Mouse (Mus musculus) brain, embryonic 14.5 days (tissue): ENCODE results near the gene Camsap2. TPM values are rescaled to one million over a fixed set of nuclear protein-coding genes. Genes with fewer than 3 reads are reported as not detected.
A peak's percentile ranks its signal among the peaks of the same experiment; 100 is the strongest.

Source experiments
- DNase-seq: peaks from one replicate; pipeline ENCODE4 v3.0.0-alpha.2; 2011; ENCODE audit warnings: low read depth
- CTCF ChIP-seq: fragments of 200-500 bp; IDR thresholded peaks from 2 replicates; pipeline ENCODE4 v1.5.1; 2012; ENCODE audit warnings: inconsistent platforms, mild to moderate bottlenecking, moderate library complexity, borderline replicate concordance; ENCODE audit not compliant: insufficient read depth, insufficient read length; ENCODE audit errors: extremely low read depth
- POLR2A ChIP-seq: fragments of 200-500 bp; IDR thresholded peaks from 2 replicates; pipeline ENCODE4 v1.6.1; 2012; ENCODE audit warnings: mild to moderate bottlenecking, inconsistent platforms, borderline replicate concordance; ENCODE audit not compliant: poor library complexity, insufficient read depth, insufficient read length, severe bottlenecking; ENCODE audit errors: extremely low read depth
- polyA plus RNA-seq: library from polyadenylated mRNA; depleted of rRNA; stranded (reverse); fragments of >200 nt; gene quantifications from 2 replicates; pipeline ENCODE4 v1.2.3, GENCODE M21; 2012

The Camsap2 gene
- polyA plus RNA-seq, 1 experiment = 65.6 TPM

DNA sequence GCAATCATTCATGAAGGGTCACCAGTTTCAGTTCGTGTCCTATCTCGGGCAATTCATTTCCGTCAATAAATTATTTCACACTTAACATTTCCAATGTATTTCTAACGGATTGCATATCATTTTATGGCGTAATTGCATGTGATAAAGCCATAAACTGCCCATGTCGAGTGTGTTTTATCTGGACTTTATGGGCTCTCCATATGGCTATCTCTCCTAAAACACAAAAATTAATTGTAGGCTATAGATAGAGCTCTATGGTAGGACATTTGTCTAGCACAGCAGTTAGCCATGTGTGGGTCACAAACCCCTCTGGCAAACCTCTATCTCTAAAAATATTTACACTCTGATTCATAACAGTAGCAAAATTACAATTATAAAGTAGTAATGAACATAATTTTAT lies 15.0 kb upstream of the Camsap2 start:
- no peak for TF ChIP-seq POLR2A
- TF ChIP-seq CTCF = no peak

DNA sequence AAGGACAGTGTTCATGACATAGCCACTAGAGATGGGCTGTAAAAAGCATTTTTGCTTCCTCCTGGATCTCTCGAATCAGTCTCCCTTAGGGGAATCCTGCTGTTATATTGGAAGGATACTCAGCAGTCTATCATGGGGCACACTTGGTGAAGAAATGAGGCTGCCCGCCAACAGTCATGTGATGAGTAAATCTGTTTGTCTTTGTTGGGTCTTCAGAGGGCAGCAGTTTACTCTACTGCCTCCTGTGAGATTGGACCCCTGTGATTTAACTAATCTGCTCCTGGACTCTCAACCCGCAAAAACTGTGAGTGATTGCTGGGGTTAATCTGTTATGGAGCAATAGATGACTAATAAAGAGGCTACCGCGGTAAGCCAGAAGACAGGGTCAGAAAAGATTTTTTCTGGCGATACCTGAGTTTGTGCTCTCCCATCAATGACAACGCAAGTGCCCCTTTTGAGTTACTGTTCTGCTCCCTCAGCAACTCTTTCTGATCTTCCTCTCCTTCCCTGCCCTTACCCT lies 13.0 kb upstream of the Camsap2 start:
- no peak for DNase-seq
- TF ChIP-seq CTCF (no peak), POLR2A (no peak)

More for the DNA sequence above, 15.0 kb upstream of the Camsap2 start:
- no peak for DNase-seq

DNA sequence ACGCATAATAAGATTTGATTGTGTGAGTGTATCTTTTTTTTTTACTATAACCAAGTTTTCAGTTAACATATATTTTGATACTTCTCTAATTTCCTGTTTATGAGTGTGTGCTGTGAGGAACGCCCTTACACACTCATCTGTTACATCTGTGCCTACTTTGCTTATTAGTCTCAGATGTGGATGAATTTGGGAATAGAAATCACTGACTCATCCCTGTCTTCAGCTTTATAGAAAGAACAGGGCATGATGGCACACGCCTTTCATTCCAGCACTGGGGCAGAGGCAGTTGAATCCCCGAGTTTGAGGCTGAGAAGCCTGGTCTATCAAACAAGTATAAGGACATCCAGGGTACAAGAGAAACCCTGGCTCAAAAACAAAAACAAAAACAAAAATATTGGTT lies 9.7 kb upstream of the Camsap2 start:
- DNase-seq = no peak
- TF ChIP-seq CTCF = no peak
- no peak for TF ChIP-seq POLR2A

DNA sequence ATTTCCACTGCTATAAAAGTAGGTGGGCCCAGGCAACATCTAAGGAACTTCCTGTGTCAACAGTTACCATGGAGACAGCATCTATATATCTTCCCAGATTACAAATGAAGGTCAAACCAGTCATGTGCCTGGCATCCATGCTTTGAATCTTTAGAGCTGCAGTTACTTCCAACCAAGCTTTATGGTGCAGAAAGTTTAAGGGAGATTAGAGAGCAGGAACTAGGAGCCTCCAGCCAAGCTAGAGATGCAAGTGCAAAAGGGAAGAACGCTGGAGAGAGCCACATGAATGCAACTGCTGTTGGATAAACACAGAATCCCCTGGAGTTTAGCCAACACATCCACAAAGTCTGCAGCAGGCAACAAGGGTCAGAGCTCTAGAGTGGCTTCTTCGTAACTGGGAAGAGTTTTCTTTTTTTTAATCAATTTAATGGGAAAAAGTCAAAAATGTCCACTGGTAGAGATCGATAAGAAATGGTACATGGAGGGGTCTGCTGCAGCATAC lies 4.8 kb upstream of the Camsap2 start:
- no peak for TF ChIP-seq CTCF
- TF ChIP-seq POLR2A = no peak
- no peak for DNase-seq

DNA sequence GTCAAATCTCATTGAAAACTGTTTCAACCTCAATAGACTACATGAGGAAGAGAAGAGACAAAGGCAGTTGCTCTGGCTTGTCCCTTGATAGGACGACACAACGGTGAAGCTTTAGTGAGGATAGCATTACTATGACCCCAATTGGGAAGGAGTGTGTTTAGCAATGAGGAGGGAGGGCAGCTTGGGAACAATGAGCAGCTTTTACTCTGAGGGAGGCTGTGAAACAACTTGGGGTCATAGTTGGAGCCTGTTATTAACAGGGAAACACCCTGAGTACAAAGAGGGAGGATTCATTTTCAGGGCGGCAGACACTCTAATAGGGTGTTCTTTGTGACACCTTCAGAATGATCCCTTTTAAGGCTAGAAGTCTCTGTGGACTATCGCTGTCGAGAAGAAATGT lies 2.2 kb upstream of the Camsap2 start:
- DNase-seq = no peak
- TF ChIP-seq CTCF = no peak
- no peak for TF ChIP-seq POLR2A

DNA sequence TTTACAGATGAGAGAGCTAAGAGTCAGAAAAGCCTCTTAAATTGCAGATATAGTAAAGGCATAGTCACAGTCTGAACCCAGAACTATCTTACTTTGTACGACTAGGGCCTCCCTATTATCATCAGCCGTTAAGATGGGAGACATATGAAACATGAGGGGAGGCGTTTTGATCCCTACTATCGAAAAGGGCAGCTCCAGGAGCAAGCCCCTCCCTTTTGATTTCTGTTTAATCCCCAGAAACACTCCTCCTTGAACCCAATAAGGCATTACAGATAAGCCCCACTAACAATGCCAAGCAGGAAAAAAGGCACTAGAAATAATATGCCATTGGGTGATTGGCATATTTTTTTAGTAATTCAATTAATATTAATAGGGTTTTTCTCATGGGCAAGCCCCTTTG lies 1.2 kb upstream of the Camsap2 start:
- TF ChIP-seq POLR2A (no peak), CTCF (no peak)
- no peak for DNase-seq

DNA sequence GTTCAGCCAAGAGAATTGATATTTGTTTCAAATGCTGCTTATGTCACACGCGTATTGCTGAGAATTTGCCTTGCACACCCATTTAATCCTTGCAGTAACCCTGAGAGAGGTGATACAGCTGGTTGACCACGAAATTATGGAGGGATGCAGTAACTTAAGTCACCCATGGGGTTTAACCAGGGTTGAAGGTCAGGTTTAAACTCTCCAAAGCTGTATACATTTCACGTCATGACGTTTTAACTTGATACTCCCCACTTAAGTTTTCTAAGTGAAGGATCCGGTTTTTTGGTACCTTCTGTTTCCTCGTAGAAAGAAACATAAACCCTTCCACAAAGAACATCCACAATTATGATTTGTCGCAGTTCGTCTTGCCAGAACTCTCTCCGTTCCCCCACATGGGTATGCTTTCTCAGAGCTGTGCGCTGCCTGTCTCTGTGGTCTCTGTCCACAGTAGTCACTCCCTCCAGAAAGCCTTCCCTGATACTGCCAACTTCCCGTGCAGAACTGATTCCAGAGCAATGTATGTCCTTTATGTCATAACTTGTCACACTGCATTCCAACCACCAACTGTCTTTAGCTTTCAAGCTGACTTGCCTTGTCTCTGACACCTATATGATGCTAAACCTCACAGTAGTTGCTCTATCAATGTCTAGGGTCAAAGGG lies 600 bp upstream of the Camsap2 start:
- no peak for DNase-seq
- TF ChIP-seq CTCF (no peak), POLR2A (no peak)

DNA sequence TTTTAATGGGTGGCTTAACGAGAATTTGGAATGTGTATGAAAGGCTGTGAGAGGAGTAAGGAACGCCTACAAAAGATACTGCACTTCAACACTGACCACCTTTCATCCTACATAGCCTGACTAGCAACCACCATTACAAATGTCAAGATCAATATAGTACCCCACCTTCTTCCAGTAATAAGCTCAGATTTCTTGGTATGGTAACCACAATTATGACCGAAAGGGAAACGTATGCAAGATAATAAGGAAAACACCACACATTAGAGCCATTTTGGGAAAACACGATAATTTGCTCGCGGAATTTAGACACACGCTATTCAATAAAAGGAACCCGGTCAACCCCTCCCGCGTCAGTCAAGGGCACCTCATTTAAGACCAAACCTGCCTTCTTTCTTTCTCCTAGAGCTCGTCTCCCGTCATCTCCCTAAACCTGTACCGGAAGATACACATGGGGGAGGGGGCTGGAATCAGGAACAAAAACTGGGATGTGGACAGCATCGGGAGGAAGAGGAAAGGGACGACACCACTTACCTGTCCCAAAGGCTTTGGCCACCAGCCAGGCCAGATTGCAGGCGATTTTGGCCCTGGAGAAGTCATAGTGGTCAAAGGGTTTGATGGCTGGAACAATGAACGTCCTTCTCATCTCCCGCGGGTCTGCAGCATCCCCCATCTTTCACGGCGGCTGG lies 993 bp downstream of the Camsap2 start:
- DNase-seq = peak; percentile 64
- no peak for TF ChIP-seq CTCF
- no peak for TF ChIP-seq POLR2A

DNA sequence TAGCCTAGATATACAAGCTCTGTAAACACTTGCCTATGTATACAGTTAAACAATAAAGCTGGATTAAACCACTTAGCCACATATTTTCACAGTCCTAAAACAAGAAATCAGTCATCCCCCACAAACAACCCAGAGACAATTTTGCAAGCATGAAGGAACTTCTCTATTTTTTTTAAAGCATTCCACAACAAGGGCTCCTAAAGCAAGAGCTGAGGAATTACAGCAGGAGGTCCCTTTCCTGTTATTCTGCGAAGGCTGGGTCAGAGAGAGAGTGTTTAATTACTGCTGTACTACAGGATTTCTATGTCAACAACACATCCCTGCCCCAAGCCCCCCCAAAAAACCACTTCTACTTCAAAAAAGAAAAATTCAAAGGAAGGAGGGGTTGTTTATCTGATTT lies 1.6 kb downstream of the Camsap2 start:
- TF ChIP-seq CTCF = no peak
- TF ChIP-seq POLR2A = no peak
- peak; percentile 43 for DNase-seq

DNA sequence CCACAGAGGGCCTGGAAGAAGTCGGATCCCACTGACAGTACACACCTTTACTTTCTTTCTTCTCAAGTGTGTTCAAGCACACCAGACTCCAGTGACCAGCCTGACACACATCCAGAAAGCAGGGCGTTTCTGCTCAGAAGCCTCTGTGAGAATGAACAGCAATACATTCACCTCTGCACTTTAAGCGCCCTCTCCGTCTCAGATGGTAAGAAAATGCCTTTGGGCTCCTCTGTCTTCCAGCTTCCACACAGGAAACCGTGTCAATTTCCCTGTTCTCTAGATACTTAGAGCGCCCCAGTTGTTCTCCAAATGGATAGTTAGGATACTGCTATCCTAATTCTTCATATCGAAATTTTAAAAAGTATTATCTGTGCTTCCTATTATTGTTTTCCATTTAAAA lies 2.2 kb downstream of the Camsap2 start:
- DNase-seq = peak; percentile 28
- TF ChIP-seq CTCF (no peak), POLR2A (no peak)

DNA sequence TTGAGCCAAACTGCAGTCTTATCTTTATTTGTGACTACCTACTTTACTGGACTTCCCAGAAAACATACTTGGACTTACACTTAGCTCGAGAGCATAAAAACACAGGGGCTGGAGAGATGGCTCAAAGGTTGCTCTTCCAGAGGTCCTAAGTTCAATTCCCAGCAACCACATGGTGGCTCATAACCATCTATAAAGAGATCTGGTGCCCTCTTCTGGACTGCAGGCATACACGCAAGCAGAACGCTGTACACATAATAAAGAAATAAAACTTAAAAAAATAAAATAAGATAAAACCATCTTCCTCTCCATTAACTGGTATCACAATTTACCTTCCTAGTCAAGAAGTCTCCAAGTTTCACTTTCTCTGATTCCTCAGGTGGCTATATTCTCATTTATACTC lies 5.4 kb downstream of the Camsap2 start:
- DNase-seq = no peak
- no peak for TF ChIP-seq CTCF
- TF ChIP-seq POLR2A = no peak
